Mouse (Mus musculus): ENCODE data around the gene Slc25a54. TPM values are rescaled to one million over a fixed set of nuclear protein-coding genes. Genes with fewer than 3 reads are reported as not detected.

Gene Slc25a54
- total and polyA plus RNA-seq, 3 experiments = not detected

- ATAC-seq (ENCODE audit: extremely low read depth, insufficient number of reproducible peaks, low FRiP score, poor library complexity, severe bottlenecking) = no peak
- no peaks in the 10 kb centered on the region for H3K36me3 ChIP-seq (replicated peaks)
- no peaks in the 10 kb centered on the region for H3K27me3 ChIP-seq (ENCODE audit: insufficient read depth, low read length)
- no peak for DNase-seq (ENCODE audit: low spot score)
- no peaks in the 10 kb centered on the region for H3K9me3 ChIP-seq (replicated peaks)
- H3K4me1 ChIP-seq (ENCODE audit: insufficient read depth, low read depth, low read length) = no peaks in the 10 kb centered on the region
- TF ChIP-seq TAL1 (conservative IDR thresholded peaks at IDR 0.05; ENCODE audit: low read depth, low read length) (no peak), GATA1 (IDR thresholded peaks at IDR 0.05; ENCODE audit: borderline replicate concordance, low read length) (no peak), POLR2AphosphoS5 (IDR thresholded peaks at IDR 0.05; ENCODE audit: insufficient replicate concordance, low read depth, low read length) (no peak), CTCF (IDR thresholded peaks at IDR 0.05; ENCODE audit: low read depth, low read length) (no peak), GATA2 (IDR thresholded peaks at IDR 0.05; ENCODE audit: borderline replicate concordance, low read depth, low read length) (no peak)
- H3K4me3 ChIP-seq (ENCODE audit: low read depth, low read length) = no peak overlapping the region
Measured at GRCm38 (mm10) chr3:109046428-109046827, 33.8 kb upstream of the Slc25a54 start.

GRCm38 (mm10) chr3:109047707-109048283, 32.5 kb upstream of the Slc25a54 start:
- no peaks in the 10 kb centered on the region for H3K9me3 ChIP-seq (replicated peaks)
- no peaks in the 10 kb centered on the region for H3K36me3 ChIP-seq (replicated peaks)
- no peak for ATAC-seq (ENCODE audit: extremely low read depth, insufficient number of reproducible peaks, low FRiP score, poor library complexity, severe bottlenecking)
- no peak for DNase-seq (ENCODE audit: low spot score)
- no peaks in the 10 kb centered on the region for H3K27me3 ChIP-seq (ENCODE audit: insufficient read depth, low read length)
- TF ChIP-seq TAL1 (conservative IDR thresholded peaks at IDR 0.05; ENCODE audit: low read depth, low read length) (no peak), GATA1 (IDR thresholded peaks at IDR 0.05; ENCODE audit: borderline replicate concordance, low read length) (no peak), CTCF (IDR thresholded peaks at IDR 0.05; ENCODE audit: low read depth, low read length) (no peak), GATA2 (IDR thresholded peaks at IDR 0.05; ENCODE audit: borderline replicate concordance, low read depth, low read length) (no peak), POLR2AphosphoS5 (IDR thresholded peaks at IDR 0.05; ENCODE audit: insufficient replicate concordance, low read depth, low read length) (no peak)
- H3K4me3 ChIP-seq (ENCODE audit: low read depth, low read length) = no peak overlapping the region
- no peaks in the 10 kb centered on the region for H3K4me1 ChIP-seq (ENCODE audit: insufficient read depth, low read depth, low read length)

- Histone ChIP-seq H3K4me1 (ENCODE audit: insufficient read depth, low read depth, low read length) (no peaks in the 10 kb centered on the region), H3K4me3 (ENCODE audit: low read depth, low read length) (no peak overlapping the region), H3K9me3 (replicated peaks) (no peaks in the 10 kb centered on the region), H3K27me3 (ENCODE audit: insufficient read depth, low read length) (no peaks in the 10 kb centered on the region), H3K36me3 (replicated peaks) (no peaks in the 10 kb centered on the region)
- no peak for TF ChIP-seq POLR2AphosphoS5 (IDR thresholded peaks at IDR 0.05; ENCODE audit: insufficient replicate concordance, low read depth, low read length)
- DNase-seq (ENCODE audit: low spot score) (no peak), ATAC-seq (ENCODE audit: extremely low read depth, insufficient number of reproducible peaks, low FRiP score, poor library complexity, severe bottlenecking) (no peak)
Measured at GRCm38 (mm10) chr3:109051056-109051945, 29.0 kb upstream of the Slc25a54 start.

DNA sequence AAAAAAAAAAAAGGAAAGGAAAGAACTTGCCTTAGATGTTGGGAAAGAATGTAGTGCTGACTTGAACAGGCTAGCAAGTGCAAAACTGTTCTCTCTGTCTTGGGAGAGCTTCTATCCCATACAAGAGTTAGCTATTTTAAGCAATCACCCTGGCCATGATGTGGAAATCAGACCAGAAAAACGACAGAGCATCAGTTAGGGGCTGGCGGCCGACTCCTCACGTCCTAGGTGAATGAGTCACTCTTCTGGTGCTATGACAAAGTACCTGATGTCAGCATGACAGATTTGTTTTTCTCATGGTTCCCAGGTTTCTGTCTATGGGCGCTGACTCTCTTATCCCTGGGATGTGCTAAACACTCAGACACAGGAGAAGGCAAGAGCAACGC, 28.3 kb upstream of the Slc25a54 start:
- ATAC-seq (ENCODE audit: extremely low read depth, insufficient number of reproducible peaks, low FRiP score, poor library complexity, severe bottlenecking) (no peak), DNase-seq (ENCODE audit: low spot score) (no peak)
- Histone ChIP-seq H3K36me3 (replicated peaks) (no peaks in the 10 kb centered on the region), H3K27me3 (ENCODE audit: insufficient read depth, low read length) (no peaks in the 10 kb centered on the region), H3K4me3 (ENCODE audit: low read depth, low read length) (no peak overlapping the region), H3K4me1 (ENCODE audit: insufficient read depth, low read depth, low read length) (no peaks in the 10 kb centered on the region), H3K9me3 (replicated peaks) (no peaks in the 10 kb centered on the region)
- no peak for TF ChIP-seq GATA2 (IDR thresholded peaks at IDR 0.05; ENCODE audit: borderline replicate concordance, low read depth, low read length)
- no peak for TF ChIP-seq CTCF (IDR thresholded peaks at IDR 0.05; ENCODE audit: low read depth, low read length)
- no peak for TF ChIP-seq GATA1 (IDR thresholded peaks at IDR 0.05; ENCODE audit: borderline replicate concordance, low read length)
- no peak for TF ChIP-seq POLR2AphosphoS5 (IDR thresholded peaks at IDR 0.05; ENCODE audit: insufficient replicate concordance, low read depth, low read length)
- no peak for TF ChIP-seq TAL1 (conservative IDR thresholded peaks at IDR 0.05; ENCODE audit: low read depth, low read length)

- TF ChIP-seq GATA1 (IDR thresholded peaks at IDR 0.05; ENCODE audit: borderline replicate concordance, low read length) (no peak), GATA2 (IDR thresholded peaks at IDR 0.05; ENCODE audit: borderline replicate concordance, low read depth, low read length) (no peak), TAL1 (conservative IDR thresholded peaks at IDR 0.05; ENCODE audit: low read depth, low read length) (no peak), CTCF (IDR thresholded peaks at IDR 0.05; ENCODE audit: low read depth, low read length) (no peak), POLR2AphosphoS5 (IDR thresholded peaks at IDR 0.05; ENCODE audit: insufficient replicate concordance, low read depth, low read length) (no peak)
- Histone ChIP-seq H3K4me3 (ENCODE audit: low read depth, low read length) (no peak overlapping the region), H3K36me3 (replicated peaks) (no peaks in the 10 kb centered on the region), H3K9me3 (replicated peaks) (no peaks in the 10 kb centered on the region), H3K4me1 (ENCODE audit: insufficient read depth, low read depth, low read length) (no peaks in the 10 kb centered on the region), H3K27me3 (ENCODE audit: insufficient read depth, low read length) (no peaks in the 10 kb centered on the region)
- DNase-seq (ENCODE audit: low spot score) (no peak), ATAC-seq (ENCODE audit: extremely low read depth, insufficient number of reproducible peaks, low FRiP score, poor library complexity, severe bottlenecking) (no peak)
Measured at GRCm38 (mm10) chr3:109059903-109060302, 20.4 kb upstream of the Slc25a54 start.

GRCm38 (mm10) chr3:109062391-109062790, 17.9 kb upstream of the Slc25a54 start:
- no peak for TF ChIP-seq CTCF (IDR thresholded peaks at IDR 0.05; ENCODE audit: low read depth, low read length)
- TF ChIP-seq GATA2 (IDR thresholded peaks at IDR 0.05; ENCODE audit: borderline replicate concordance, low read depth, low read length) = no peak
- no peak for TF ChIP-seq POLR2AphosphoS5 (IDR thresholded peaks at IDR 0.05; ENCODE audit: insufficient replicate concordance, low read depth, low read length)
- TF ChIP-seq GATA1 (IDR thresholded peaks at IDR 0.05; ENCODE audit: borderline replicate concordance, low read length) = no peak
- no peak for TF ChIP-seq TAL1 (conservative IDR thresholded peaks at IDR 0.05; ENCODE audit: low read depth, low read length)
- Histone ChIP-seq H3K9me3 (replicated peaks) (no peaks in the 10 kb centered on the region), H3K4me1 (ENCODE audit: insufficient read depth, low read depth, low read length) (no peaks in the 10 kb centered on the region), H3K4me3 (ENCODE audit: low read depth, low read length) (no peak overlapping the region), H3K36me3 (replicated peaks) (no peaks in the 10 kb centered on the region), H3K27me3 (ENCODE audit: insufficient read depth, low read length) (no peaks in the 10 kb centered on the region)
- ATAC-seq (ENCODE audit: extremely low read depth, insufficient number of reproducible peaks, low FRiP score, poor library complexity, severe bottlenecking) (no peak), DNase-seq (ENCODE audit: low spot score) (no peak)

Data from G1E (cell line).